Mouse (Mus musculus) left cerebral cortex, postnatal 36 days (tissue): ENCODE data around the gene Snapc3. TPM values are rescaled to one million over a fixed set of nuclear protein-coding genes. Genes with fewer than 3 reads are reported as not detected.

Experiments
- DNase-seq, 2 experiments: peaks; one replicate each; pipeline ENCODE4 v3.0.0; 2021 to 2022; ENCODE audit warnings: low spot score in 2 of 2, mixed read lengths in 1 of 2
- intact Hi-C: fragments of 180-260 bp; cut with DNase I; formaldehyde crosslinking; loops from one replicate; pipeline ENCODE4 v1.15.1; 2025
- total RNA-seq, 2 experiments: library from RNA; stranded (reverse); gene quantifications; 2 replicates each; pipeline ENCODE4 v1.2.3; 2021

Gene Snapc3
- total RNA-seq: 10 to 100 TPM; 30.9 to 43.3 TPM

DNA sequence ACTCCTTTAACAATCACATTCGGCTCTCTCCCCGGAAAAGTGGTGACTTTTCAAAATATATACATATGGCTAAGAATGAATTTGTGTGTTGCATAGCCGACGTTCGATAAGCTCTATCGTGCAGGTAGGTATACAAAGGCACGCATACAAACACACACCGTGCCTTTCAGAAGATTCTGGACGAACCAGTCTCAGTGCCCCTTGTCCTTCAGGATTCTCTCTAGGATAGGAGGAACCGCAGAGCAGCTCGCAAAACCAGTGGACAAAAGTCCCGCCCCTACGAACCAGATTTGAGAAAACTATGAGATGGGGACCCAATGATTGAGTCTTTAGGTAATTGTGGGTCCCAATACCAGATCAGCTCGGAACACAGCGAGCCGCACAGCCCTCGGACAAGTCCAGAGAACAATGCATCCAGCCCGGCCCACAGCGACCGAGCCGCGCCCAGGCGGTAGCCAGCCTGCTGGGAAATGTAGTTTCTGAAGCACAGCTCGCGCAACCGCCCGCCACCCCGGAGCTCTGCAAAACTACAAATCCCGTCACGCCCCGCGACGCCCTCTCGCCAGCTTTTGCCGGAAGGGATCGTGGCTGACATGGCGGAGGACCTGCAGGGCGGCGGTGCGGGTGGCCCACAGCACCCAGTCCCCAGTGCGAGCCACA, at the start of gene Snapc3:
Snapc3 (plus strand) TSS at position 565 of the 660 bp plus-strand sequence.
- intact Hi-C loops: loop anchor here (5.0 kb wide), 1 partner anchor 110 kb away; the partner anchor contains the start of gene Ccdc171

DNA sequence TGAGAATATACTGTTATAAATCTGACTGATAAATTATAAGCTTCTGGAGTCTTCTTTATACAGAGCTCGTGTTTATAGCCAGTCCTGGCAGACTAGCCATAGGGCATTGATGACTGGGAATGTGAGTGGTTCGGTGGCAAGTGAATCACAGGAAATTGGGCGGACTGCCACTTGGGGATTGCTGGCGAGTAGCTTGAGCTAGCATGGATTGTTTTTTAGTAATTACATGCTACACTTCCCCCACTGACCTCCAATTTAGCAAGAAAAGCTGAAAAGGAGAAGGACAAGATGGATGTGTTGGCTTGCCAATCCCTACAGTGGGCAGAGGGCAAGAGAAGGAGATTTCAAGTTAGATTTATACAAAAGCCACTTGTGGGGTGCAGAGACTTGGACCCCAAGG, 44.1 kb upstream of the Snapc3 start:
- no peak for DNase-seq

More for the DNA sequence above, at the start of gene Snapc3:
- peak; percentile 95 to 96 for DNase-seq

GRCm38 (mm10) chr4:83375650-83376049, 41.9 kb upstream of the Snapc3 start:
- intact Hi-C loops: no loop called here
- no peak for DNase-seq

More for the DNA sequence above, 44.1 kb upstream of the Snapc3 start:
- intact Hi-C loops: no loop called here

DNA sequence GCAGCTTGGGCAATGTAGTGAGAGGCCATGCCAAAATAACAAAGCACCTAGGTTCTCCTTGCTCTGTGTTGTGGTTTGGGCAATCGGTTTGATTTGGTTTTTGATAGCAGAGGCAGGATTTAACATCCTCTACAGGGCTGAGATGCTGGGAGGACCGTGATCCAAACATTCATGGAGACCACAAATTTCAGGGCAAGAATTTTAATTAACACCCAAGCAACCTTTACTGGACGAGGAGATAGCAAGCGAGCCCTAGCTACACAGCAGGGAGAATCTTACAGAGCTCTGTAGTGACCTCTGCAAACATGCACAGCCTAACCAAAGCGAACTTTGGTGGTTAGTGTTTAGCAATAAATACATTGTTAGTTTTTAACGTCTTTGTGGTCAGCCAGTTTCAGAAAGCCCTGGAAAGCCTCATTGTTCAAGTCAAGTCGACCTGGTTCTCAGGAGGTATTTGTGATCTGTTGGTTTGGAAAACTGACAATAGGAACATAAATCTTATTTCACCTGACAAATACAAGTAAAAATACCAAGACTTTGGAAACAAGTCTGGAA, 41.0 kb upstream of the Snapc3 start:
- DNase-seq: no peak
- intact Hi-C loops: no loop called here

- DNase-seq: no peak
- intact Hi-C loops: no loop called here
Observed at GRCm38 (mm10) chr4:83379036-83379435, 38.5 kb upstream of the Snapc3 start.

- intact Hi-C loops: no loop called here
- no peak for DNase-seq
Observed at GRCm38 (mm10) chr4:83379746-83380145, 37.8 kb upstream of the Snapc3 start.

DNA sequence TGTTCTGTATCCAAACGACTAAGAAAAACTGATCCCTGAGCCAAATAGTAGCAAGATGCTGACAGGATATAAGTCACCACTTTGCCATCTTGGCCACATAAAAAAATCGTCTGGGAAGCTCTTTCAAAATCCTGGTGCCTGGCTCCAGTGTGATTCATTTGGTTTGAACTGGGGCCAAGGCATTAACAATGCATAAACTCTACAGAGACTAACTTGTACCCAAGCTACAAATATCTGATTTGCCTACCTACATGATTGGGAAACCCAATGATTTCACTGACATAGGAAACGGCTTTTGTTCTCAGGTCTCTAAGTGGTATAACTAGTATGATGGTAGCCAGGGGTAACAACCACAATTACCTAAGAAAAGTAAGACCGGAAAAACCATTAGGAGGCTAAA, 37.3 kb upstream of the Snapc3 start:
- intact Hi-C loops: no loop called here
- no peak for DNase-seq

- no peak for DNase-seq
- intact Hi-C loops: no loop called here
Observed at GRCm38 (mm10) chr4:83383899-83384490, 33.5 kb upstream of the Snapc3 start.

- intact Hi-C loops: no loop called here
- no peak for DNase-seq
Observed at GRCm38 (mm10) chr4:83385091-83385490, 32.4 kb upstream of the Snapc3 start.

DNA sequence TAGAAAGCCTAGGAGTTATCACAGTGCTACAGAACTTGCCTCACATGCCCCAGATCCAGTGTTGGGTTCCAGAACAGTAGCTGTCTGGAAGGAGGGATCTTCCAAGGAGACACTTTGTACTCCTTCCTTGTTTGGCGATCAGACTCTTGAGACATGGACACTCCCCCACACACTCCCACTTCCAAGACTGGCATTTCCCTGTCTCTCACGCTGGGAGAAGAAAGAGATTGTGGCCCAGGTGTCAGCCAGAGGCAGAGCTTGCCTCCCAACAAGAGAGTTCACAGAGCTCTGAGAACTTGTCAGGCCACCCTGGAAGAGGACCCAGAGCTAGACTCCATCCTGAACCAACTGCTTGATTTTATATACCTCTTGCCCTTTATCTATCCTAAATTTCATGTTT, 27.0 kb upstream of the Snapc3 start:
- DNase-seq: no peak
- intact Hi-C loops: no loop called here

- no peak for DNase-seq
- intact Hi-C loops: no loop called here
Observed at GRCm38 (mm10) chr4:83391956-83392355, 25.6 kb upstream of the Snapc3 start.

- no peak for DNase-seq
- intact Hi-C loops: no loop called here
Observed at GRCm38 (mm10) chr4:83393733-83394132, 23.8 kb upstream of the Snapc3 start.

DNA sequence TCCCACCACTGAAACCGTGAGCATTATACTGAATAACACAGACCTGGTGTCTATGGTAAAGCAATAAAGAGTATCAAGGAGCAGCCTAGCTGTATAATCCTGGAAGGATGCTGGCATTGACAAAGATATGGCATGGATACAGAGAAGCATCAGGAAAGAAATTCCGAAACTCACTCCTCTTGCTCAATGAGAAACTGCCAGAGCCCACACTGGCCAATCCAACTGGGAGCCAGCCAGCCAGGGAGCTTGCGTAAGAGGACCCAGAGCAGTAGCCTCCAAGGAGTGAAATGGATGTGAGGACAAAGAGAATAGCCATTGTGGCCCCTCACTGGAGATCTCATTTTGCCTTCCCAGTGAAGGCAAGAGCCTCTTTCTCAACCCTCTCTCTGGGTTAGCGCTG, 21.2 kb upstream of the Snapc3 start:
- intact Hi-C loops: no loop called here
- DNase-seq: no peak

- DNase-seq: no peak
- intact Hi-C loops: no loop called here
Observed at GRCm38 (mm10) chr4:83396996-83397770, 20.3 kb upstream of the Snapc3 start.

DNA sequence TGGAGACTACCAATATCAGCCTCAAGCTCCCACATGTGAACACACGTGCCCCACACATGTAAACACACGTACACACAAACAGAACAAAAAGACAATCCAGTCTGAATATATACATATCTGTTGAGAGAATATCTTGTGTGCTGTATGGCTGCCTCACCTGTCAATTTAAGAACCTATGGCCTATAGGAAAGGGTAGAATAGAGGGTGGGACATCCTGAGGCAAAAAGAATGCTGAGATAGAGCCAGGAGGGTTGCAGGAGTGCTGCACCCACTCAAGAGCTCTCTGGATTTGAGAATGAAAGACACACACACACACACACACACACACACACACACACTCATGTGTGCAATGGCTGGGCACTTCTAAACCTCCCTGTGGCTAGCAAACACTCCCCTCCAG, 19.0 kb upstream of the Snapc3 start:
- intact Hi-C loops: no loop called here
- DNase-seq: no peak

GRCm38 (mm10) chr4:83400691-83401595, 16.6 kb upstream of the Snapc3 start:
- intact Hi-C loops: no loop called here

DNA sequence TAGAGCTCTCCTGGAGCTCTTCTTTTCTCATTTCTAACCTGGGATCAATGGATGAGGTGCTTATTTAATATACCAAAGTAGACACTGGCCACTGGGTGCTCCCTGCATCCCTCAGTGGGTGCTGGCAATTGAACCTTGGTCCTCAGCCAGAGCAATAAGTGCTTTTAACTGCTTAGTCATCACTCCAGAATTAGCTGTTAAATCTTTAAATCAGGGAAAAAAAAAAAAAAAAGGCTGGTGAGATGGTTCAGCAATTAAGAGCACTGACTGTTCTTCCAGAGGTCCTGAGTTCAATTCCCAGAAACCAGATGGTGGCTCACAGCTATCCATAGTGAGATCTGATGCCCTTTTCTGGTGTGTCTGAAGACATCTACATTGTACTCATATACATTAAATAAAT, 15.8 kb upstream of the Snapc3 start:
- no peak for DNase-seq
- intact Hi-C loops: no loop called here

More at GRCm38 (mm10) chr4:83400691-83401595, 16.6 kb upstream of the Snapc3 start:
- no peak for DNase-seq

DNA sequence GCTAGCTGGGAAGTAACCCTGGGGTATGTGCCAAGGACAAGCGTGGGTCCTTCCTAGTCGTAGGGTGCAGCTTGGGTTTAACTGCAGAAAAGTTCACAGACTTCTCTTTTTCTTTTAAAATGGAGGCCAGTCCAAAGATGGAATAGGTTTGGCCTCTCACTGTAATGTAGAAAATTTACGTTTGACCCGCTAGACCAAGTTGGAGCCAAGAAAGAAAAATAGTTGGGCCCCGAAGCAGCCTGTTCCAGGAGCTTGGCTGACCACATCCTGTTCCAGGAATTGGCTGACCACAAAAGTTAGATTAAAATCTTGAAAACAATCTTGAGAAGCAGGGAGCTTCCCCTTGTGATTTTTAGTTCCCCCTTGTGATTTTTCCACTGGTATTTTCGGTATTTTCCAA, 9.8 kb upstream of the Snapc3 start:
- no peak for DNase-seq
- intact Hi-C loops: loop anchor here (2.0 to 5.0 kb wide), 2 partner anchors 105 to 145 kb away; no protein-coding TSS in a partner anchor

DNA sequence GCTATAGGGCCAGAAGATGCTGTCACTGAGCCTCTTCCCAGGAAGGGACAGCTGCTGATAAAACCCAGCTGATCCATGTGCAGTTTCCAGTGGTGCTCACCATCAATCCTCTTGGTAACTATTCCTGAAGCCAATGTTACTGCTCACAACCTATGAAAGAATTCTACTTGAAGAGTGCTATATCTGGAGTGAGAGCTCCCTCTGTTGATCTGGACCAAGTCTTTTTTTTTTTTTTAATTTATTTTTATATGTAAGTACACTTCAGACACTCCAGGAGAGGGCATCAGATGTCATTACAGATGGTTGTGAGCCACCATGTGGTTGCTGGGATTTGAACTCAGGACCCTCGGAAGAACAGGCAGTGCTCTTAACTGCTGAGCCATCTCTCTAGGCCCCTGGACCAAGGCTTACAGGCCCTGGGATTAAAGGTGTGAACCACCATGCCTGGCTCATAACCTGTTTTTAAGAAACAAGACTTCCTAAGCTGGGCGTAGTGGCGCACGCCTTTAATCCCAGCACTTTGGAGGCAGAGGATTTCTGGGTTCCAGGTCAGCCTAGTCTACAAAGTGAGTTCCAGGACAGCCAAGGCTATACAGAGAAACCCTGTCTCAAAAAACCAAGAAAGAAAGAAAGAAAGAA, 7.5 kb upstream of the Snapc3 start:
- intact Hi-C loops: loop anchor here (2.0 to 5.0 kb wide), 2 partner anchors 108 to 147 kb away; no protein-coding TSS in a partner anchor
- no peak for DNase-seq
